Mouse (Mus musculus): ENCODE results near the gene Casd1. TPM values are rescaled to one million over a fixed set of nuclear protein-coding genes. Genes with fewer than 3 reads are reported as not detected.
"Not testable (repeated sequence)": the region's sequence is repeated elsewhere in the genome, so short reads cannot be mapped to it uniquely, and the experiment has no call there.

Gene Casd1
- total RNA-seq, 2 experiments from 2014 or later = 18.6 to 20.4 TPM

- intact Hi-C loops (cut with DNase I) = no loop called here
- Histone ChIP-seq H3K27ac (no peak overlapping the region), H3K4me3 (no peak overlapping the region)
- DNase-seq = no peak
- TF ChIP-seq CTCF (IDR thresholded peaks at IDR 0.05) = no peak
These were observed 32.5 kb downstream of the Casd1 start for GRCm38 (mm10) chr6:4633189-4633588.

- no peak for TF ChIP-seq CTCF (IDR thresholded peaks at IDR 0.05)
- intact Hi-C loops (cut with DNase I) = no loop called here
- DNase-seq = no peak
- Histone ChIP-seq H3K4me3 (no peak overlapping the region), H3K27ac (no peak overlapping the region)
These were observed 34.2 kb downstream of the Casd1 start for GRCm38 (mm10) chr6:4634804-4635203.

- Histone ChIP-seq H3K4me3 (no peak overlapping the region), H3K27ac (no peak overlapping the region)
- TF ChIP-seq CTCF (IDR thresholded peaks at IDR 0.05) = no peak
- intact Hi-C loops (cut with DNase I) = no loop called here
- no peak for DNase-seq
These were observed 41.4 kb downstream of the Casd1 start for GRCm38 (mm10) chr6:4642068-4642467.

- intact Hi-C loops (cut with DNase I) = no loop called here
- TF ChIP-seq CTCF (IDR thresholded peaks at IDR 0.05) = no peak
- no peak overlapping the region for H3K27ac ChIP-seq
- no peak overlapping the region for H3K4me3 ChIP-seq
- no peak for DNase-seq
These were observed 46.7 kb downstream of the Casd1 start for GRCm38 (mm10) chr6:4647351-4647750.

DNA sequence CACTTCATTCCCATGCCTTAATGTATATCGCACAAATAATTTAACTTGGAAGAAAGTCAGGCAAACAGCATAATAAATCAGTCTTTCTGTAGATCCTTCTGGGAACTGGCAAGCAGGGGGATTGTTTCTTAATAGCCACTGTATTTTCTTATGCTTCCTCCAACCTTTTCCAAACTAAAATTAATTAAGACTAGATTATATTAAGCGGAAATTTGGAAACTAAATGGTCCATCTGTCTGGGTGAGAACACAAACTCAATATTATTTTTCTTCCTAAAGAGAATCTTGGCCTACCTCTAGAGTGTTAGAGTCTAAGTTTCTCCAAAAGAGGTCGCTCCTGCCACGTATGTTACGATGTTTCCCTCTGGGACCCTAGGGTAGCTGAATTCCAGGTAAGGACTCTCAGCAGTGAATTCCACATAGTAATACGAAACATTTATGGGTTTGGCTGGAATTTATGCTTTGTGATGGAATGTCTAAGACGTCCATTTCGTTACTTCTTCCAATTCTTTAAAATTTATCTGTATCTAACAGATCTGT is 52.0 kb downstream of the Casd1 start:
- Histone ChIP-seq H3K27ac (no peak overlapping the region), H3K4me3 (no peak overlapping the region)
- peak; percentile 49 for TF ChIP-seq CTCF (IDR thresholded peaks at IDR 0.05)
- intact Hi-C loops (cut with DNase I) = no loop called here
- DNase-seq = no peak

DNA sequence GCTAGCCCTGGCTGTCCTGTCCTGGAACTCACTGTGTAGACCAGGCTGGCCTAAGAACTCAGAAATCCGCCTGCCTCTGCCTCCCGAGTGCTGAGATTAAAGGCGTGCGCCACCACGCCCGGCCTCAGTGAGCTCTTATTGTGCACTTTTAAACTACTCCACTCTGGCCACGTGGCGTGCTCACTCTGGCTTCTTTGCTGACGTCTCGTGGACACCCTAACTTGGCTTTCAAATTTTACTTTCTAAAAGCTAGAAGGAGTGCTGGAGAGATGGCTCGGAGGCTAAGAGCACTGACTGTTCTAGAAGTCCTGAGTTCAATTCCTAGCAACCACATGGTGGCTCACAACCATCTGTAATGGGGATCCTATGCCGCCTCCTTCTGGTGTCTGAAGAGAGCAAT is 53.1 kb downstream of the Casd1 start:
- DNase-seq; intact Hi-C loops (cut with DNase I): not testable (repeated sequence)

GRCm38 (mm10) chr6:4655466-4655865 is 54.8 kb downstream of the Casd1 start:
- no peak for TF ChIP-seq CTCF (IDR thresholded peaks at IDR 0.05)
- no peak overlapping the region for H3K27ac ChIP-seq
- intact Hi-C loops (cut with DNase I) = no loop called here
- no peak for DNase-seq
- no peak overlapping the region for H3K4me3 ChIP-seq

More for the DNA sequence above, 53.1 kb downstream of the Casd1 start:
- H3K4me3 ChIP-seq, H3K27ac ChIP-seq: not testable (repeated sequence)

DNA sequence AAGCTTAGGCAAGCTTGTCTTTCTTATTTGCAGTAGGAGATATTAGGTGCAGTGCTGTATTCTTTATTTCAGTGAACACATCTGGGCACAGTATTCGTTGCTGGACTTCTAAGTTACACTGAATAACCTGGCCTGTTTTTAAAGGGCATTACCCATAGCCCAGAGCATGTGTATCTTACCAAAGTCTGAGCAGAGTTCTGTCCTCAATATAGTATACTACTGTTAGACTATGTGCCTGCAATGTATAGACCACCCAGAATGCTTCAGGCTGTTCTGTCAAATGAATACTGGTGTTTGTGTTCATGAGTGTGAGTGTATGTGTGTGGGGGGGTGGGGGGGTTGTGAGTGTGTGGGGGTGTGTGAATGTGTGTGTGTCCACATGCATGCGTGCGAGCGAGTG is 55.3 kb downstream of the Casd1 start:
- intact Hi-C loops (cut with DNase I) = no loop called here

DNA sequence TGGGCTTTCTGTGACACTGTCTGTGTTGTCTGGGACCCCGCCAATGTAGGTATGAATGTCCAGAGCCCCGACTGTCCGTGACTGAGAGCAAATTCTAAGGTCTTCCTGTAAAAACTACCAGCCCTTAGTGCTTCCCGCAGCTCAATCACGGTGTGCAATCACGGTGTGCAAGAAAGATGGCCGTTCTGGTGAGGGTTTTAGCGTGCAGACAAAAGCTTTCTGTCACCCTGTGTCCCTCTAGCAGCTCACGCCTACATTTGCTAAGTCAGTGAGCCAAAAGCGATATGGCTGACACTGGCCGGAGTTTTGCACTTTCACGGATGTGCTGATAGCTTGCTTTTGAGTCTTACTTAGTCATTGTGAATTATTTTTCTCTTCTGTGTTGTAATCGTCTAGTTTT is 58.2 kb downstream of the Casd1 start:
- intact Hi-C loops (cut with DNase I) = no loop called here
- no peak overlapping the region for H3K4me3 ChIP-seq
- H3K27ac ChIP-seq = no peak overlapping the region
- DNase-seq = no peak
- TF ChIP-seq CTCF (IDR thresholded peaks at IDR 0.05) = no peak

More for the DNA sequence above, 55.3 kb downstream of the Casd1 start:
- TF ChIP-seq CTCF (IDR thresholded peaks at IDR 0.05) = no peak
- no peak for DNase-seq
- Histone ChIP-seq H3K4me3 (no peak overlapping the region), H3K27ac (no peak overlapping the region)

GRCm38 (mm10) chr6:4663516-4663915 is 62.9 kb downstream of the Casd1 start:
- no peak for DNase-seq

DNA sequence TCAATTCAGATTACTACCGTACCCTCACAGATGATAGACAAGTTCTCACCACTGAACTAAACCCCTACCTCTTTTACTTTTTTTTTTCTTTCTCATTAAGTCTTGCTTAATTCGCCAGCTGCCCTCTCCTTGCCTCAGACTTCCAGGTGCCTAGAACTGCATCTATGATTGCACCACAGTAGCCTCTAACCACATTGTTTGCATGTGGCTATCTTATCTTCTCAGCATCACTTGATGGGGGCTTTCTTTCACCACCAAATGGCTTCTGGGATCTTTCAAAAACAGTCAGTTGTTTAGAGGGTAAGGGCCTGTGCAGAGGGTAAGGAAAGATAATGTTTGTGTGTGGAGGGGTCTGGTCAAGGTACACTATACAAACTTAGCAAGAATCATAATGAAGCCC is 63.7 kb downstream of the Casd1 start:
- Histone ChIP-seq H3K4me3 (no peak overlapping the region), H3K27ac (no peak overlapping the region)
- TF ChIP-seq CTCF (IDR thresholded peaks at IDR 0.05) = no peak
- no peak for DNase-seq
- intact Hi-C loops (cut with DNase I) = no loop called here

More at GRCm38 (mm10) chr6:4663516-4663915, 62.9 kb downstream of the Casd1 start:
- Histone ChIP-seq H3K27ac (no peak overlapping the region), H3K4me3 (no peak overlapping the region)
- intact Hi-C loops (cut with DNase I) = no loop called here
- no peak for TF ChIP-seq CTCF (IDR thresholded peaks at IDR 0.05)

- no peak overlapping the region for H3K4me3 ChIP-seq
- no peak for DNase-seq
- intact Hi-C loops (cut with DNase I) = no loop called here
- TF ChIP-seq CTCF (IDR thresholded peaks at IDR 0.05) = no peak
- no peak overlapping the region for H3K27ac ChIP-seq
These were observed 64.5 kb downstream of the Casd1 start for GRCm38 (mm10) chr6:4665154-4665553.

- intact Hi-C loops (cut with DNase I) = no loop called here
- TF ChIP-seq CTCF (IDR thresholded peaks at IDR 0.05) = no peak
- H3K27ac ChIP-seq = no peak overlapping the region
- DNase-seq = no peak
- H3K4me3 ChIP-seq = no peak overlapping the region
These were observed 76.7 kb downstream of the Casd1 start for GRCm38 (mm10) chr6:4677356-4677761.

GRCm38 (mm10) chr6:4679981-4680380 is 79.3 kb downstream of the Casd1 start:
- TF ChIP-seq CTCF (IDR thresholded peaks at IDR 0.05) = no peak
- DNase-seq = no peak
- no peak overlapping the region for H3K4me3 ChIP-seq
- intact Hi-C loops (cut with DNase I) = no loop called here
- no peak overlapping the region for H3K27ac ChIP-seq
